Mouse (Mus musculus) ES-E14 (cell line): ENCODE data around the gene Gsta4. TPM values are rescaled to one million over a fixed set of nuclear protein-coding genes. Genes with fewer than 3 reads are reported as not detected.

Source experiments
- DNase-seq: peaks from one replicate; pipeline ENCODE4 v3.0.0-alpha.2; 2013; ENCODE audit warnings: low read depth, low spot score
- H3K27ac ChIP-seq: 2 replicates; pipeline ENCODE4 v1.5.1; 2012; ENCODE audit warnings: low read depth, mild to moderate bottlenecking, low read length, moderate library complexity, mixed read lengths; ENCODE audit not compliant: poor library complexity, insufficient read depth, severe bottlenecking
- H3K36me3 ChIP-seq: 2 replicates; pipeline ENCODE4 v1.6.1; 2012; ENCODE audit warnings: mild to moderate bottlenecking, low read length, moderate library complexity, mixed read lengths; ENCODE audit not compliant: control insufficient read depth, poor library complexity, insufficient read depth, severe bottlenecking
- H3K4me1 ChIP-seq, 2 experiments: fragments of 150-350 bp in 1 of 2; sonication (generic) in 1 of 2; 2 replicates each; pipeline ENCODE4 v1.6.1; 2012; ENCODE audit warnings: low read length in 2 of 2, mild to moderate bottlenecking in 1 of 2, mixed read lengths in 1 of 2; ENCODE audit not compliant: control insufficient read depth in 2 of 2, insufficient read depth in 2 of 2, poor library complexity in 1 of 2
- H3K4me3 ChIP-seq, 2 experiments: fragments of 150-350 bp in 1 of 2; sonication (generic) in 1 of 2; 2 replicates each; pipeline ENCODE4 v1.5.1; 2012; ENCODE audit warnings: low read length in 2 of 2, low read depth in 1 of 2, mild to moderate bottlenecking in 1 of 2, mixed read lengths in 1 of 2; ENCODE audit not compliant: insufficient read depth in 1 of 2, poor library complexity in 1 of 2, severe bottlenecking in 1 of 2
- H3K9ac ChIP-seq: 2 replicates; pipeline ENCODE4 v1.6.1; 2012; ENCODE audit warnings: low read depth, mild to moderate bottlenecking, low read length, mixed read lengths; ENCODE audit not compliant: poor library complexity, insufficient read depth, severe bottlenecking
- H3K9me3 ChIP-seq: fragments of 150-350 bp; sonication (generic); 2 replicates; pipeline ENCODE4 v1.6.1; 2012; ENCODE audit warnings: low read depth, mild to moderate bottlenecking, low read length; ENCODE audit not compliant: control insufficient read depth, insufficient read depth
- CHD2 ChIP-seq: IDR thresholded peaks from 2 replicates; pipeline ENCODE4 v1.6.1; 2014; ENCODE audit warnings: mild to moderate bottlenecking, low read depth, low read length, inconsistent platforms
- HCFC1 ChIP-seq: IDR thresholded peaks from 2 replicates; pipeline ENCODE4 v1.6.1; 2012; ENCODE audit warnings: low read length, inconsistent platforms, borderline replicate concordance; ENCODE audit not compliant: insufficient read depth
- MAFK ChIP-seq: IDR thresholded peaks from 2 replicates; pipeline ENCODE4 v1.6.1; 2014; ENCODE audit warnings: mild to moderate bottlenecking, low read depth, low read length, inconsistent platforms; ENCODE audit not compliant: insufficient read depth
- ZC3H11A ChIP-seq: IDR thresholded peaks from 2 replicates; pipeline ENCODE4 v1.6.1; 2012; ENCODE audit warnings: low read depth, mild to moderate bottlenecking, inconsistent platforms, low read length, borderline replicate concordance
- ZNF384 ChIP-seq: IDR thresholded peaks from 2 replicates; pipeline ENCODE4 v1.6.1; 2012; ENCODE audit warnings: low read depth, low read length, inconsistent platforms
- in situ Hi-C, 2 experiments: fragments of 600-800 bp; cut with MboI; formaldehyde crosslinking; loops; one replicate each; pipeline ENCODE4 v1.15.1; 2025; ENCODE audit warnings: low sequenced_read_pairs in 2 of 2, inconsistent platforms in 1 of 2; ENCODE audit not compliant: unreplicated experiment in 2 of 2
- total RNA-seq: library from RNA; depleted of rRNA; stranded (reverse); fragments of 300-350 nt; gene quantifications from 2 replicates; pipeline ENCODE4 v1.2.3, GENCODE M21; 2012

Gsta4 gene
- total RNA-seq, 1 experiment: 309 TPM

- H3K9ac ChIP-seq: no peak overlapping the region
- H3K4me3 ChIP-seq: no peak overlapping the region
- peaks cover 10% of the 10 kb centered on the region; the same call in 1 of the 2 replicates for H3K36me3 ChIP-seq
- TF ChIP-seq ZNF384 (no peak), HCFC1 (no peak), MAFK (no peak), ZC3H11A (no peak), CHD2 (no peak)
- DNase-seq: no peak
- H3K27ac ChIP-seq: no peak overlapping the region
- H3K9me3 ChIP-seq: no peaks in the 10 kb centered on the region
- in situ Hi-C loops: no loop called here
- peaks cover 2 to 10% of the 10 kb centered on the region in 2 experiments; a peak in 2 of 4 replicates for H3K4me1 ChIP-seq
Measured at GRCm38 (mm10) chr9:78163291-78163690, 19.3 kb upstream of the Gsta4 start.

- Histone ChIP-seq H3K4me3 (no peak overlapping the region), H3K9me3 (no peaks in the 10 kb centered on the region), H3K27ac (no peak overlapping the region), H3K4me1 (peaks cover 2 to 19% of the 10 kb centered on the region in 2 experiments; a peak in 3 of 4 replicates), H3K36me3 (peaks cover 9% of the 10 kb centered on the region; the same call in 1 of the 2 replicates), H3K9ac (no peak overlapping the region)
- no peak for DNase-seq
- TF ChIP-seq CHD2 (no peak), HCFC1 (no peak), MAFK (no peak), ZNF384 (no peak), ZC3H11A (no peak)
- in situ Hi-C loops: no loop called here
Measured at GRCm38 (mm10) chr9:78164741-78165140, 17.8 kb upstream of the Gsta4 start.

GRCm38 (mm10) chr9:78165454-78165853, 17.1 kb upstream of the Gsta4 start:
- Histone ChIP-seq H3K9me3 (no peaks in the 10 kb centered on the region), H3K27ac (no peak overlapping the region), H3K4me1 (peaks cover 2 to 19% of the 10 kb centered on the region in 2 experiments; a peak in 3 of 4 replicates), H3K36me3 (peaks cover 8% of the 10 kb centered on the region; the same call in 1 of the 2 replicates), H3K4me3 (no peak overlapping the region), H3K9ac (no peak overlapping the region)
- no peak for DNase-seq
- TF ChIP-seq ZNF384 (no peak), HCFC1 (no peak), ZC3H11A (no peak), MAFK (no peak), CHD2 (no peak)
- in situ Hi-C loops: no loop called here

- no peaks in the 10 kb centered on the region for H3K36me3 ChIP-seq
- H3K27ac ChIP-seq: peak overlapping the region; percentile 49; the same call in 1 of the 2 replicates
- H3K4me3 ChIP-seq: peak overlapping the region; percentile 31 to 56
- TF ChIP-seq ZNF384 (no peak), HCFC1 (0 out of 2 replicates have a peak, but pooled peaks have one; percentile 36), MAFK (no peak), CHD2 (no peak)
- H3K4me1 ChIP-seq: peaks cover 2 to 22% of the 10 kb centered on the region in 2 experiments; a peak in 3 of 4 replicates
- peak overlapping the region; percentile 78 for H3K9ac ChIP-seq
- in situ Hi-C loops: no loop called here
- no peaks in the 10 kb centered on the region for H3K9me3 ChIP-seq
- DNase-seq: peak; percentile 39
Measured at GRCm38 (mm10) chr9:78166694-78167452, 15.7 kb upstream of the Gsta4 start.
